Mouse (Mus musculus) layer of hippocampus, adult 9-10 months (tissue): ENCODE data around the gene Dock8.

Experiments
- DNase-seq: peaks from one replicate; pipeline ENCODE4 v3.0.0; 2022; ENCODE audit warnings: low spot score

Gene Dock8

GRCm38 (mm10) chr19:25123031-25123430, 123.7 kb downstream of the Dock8 start:
- DNase-seq = peak; percentile 9

DNA sequence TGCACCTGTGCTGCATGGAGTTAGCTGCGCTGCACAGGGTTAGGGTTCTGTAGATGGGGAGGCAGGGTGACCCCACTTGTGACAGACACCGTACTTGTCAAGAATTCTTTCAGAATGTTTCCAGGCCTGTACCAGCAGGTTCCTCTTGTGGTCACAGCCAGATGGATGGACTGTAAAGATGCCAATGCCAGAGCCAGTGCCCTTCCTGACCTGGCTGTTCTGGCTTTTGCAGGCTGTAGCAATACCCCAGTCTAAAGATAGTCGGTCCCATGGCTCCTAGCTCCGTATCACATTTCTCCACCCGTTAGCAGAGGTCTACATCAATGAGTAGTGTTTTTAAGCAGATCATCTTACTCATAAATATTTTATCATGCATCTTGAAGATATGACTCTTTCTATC, 124.1 kb downstream of the Dock8 start:
- DNase-seq = no peak

DNA sequence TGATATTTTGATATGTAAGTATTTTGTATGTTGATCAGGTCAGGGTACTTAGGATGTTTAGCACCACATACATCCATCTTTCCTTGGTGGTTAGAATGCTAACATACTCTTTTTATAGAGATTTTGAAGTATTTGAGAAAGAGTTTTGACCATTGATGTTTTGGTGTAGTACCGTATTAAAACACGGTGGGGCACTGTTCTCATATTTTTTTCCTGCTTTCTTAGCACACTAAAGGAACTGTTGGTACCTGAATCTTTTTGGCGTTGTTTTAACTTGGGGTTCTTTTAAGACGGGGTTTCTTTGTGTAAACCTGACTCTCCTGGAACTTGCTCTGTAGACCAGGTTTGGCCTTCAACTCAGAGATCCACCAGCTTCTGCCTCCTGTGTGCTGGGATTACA, 133.0 kb downstream of the Dock8 start:
- DNase-seq = peak; percentile 11

GRCm38 (mm10) chr19:25133959-25134358, 134.6 kb downstream of the Dock8 start:
- DNase-seq = no peak

DNA sequence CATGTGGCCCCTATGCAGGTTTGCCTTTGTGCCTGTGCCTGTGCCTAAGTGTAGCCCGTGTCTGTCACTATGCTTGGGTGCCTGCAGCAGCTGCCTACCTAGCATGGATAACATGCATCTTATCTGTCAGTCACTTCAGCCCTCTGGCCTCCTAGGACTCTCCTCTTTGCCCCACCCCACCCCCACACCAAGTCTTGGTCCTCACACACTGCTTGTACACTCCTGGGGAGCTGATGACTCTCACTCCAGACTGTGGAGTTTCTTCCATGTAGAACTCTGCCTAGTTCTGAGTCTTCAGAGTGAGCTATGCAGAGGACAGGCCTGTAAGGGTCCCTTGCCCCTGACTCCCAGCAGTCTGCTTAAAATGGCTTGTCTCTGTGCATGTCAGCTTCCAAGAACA, 136.8 kb downstream of the Dock8 start:
- no peak for DNase-seq

GRCm38 (mm10) chr19:25137907-25138820, 138.8 kb downstream of the Dock8 start:
- DNase-seq = no peak

DNA sequence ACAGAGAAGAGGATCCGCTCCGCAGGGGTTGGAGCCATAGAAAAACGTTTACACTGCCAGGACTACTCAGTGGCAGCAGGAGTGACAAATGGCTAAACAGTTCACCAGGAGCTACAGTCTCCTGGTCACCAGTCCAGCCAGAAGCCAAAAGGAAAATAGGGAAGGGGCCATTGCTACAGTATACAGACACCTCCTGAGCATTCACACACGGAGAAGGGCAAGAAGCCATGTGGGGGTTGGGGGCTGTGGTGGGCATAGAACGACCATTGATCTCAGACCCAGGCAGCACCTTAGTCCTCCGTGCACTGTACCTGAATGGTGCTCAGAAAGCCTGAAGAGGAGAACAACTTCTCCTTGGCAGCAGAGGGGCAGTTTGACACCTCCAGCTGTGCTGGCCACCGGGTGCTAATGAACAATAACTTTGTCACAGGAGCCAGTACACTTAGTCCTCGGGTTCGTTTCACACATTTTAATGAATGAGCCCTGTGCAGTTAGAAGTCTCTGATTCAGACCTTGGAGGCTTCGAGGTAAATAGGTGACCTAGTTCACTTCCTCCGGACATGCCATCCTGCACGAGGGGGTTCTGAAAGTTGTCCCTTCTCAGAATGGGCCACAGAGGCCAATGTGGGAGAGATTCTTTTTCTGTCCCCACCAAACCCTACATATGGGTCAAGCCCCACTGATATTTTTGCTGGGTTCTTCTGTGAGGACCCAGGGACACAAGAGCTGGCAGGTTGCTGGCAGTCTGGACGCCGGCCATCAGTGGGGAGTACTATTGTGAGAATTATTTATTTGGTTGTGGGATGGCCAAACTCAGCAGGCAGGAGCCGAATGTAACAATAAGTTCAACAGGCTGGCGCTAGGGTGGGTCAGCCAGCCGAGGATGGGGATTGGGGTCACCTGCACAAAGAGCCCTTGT, 145.0 kb downstream of the Dock8 start:
- DNase-seq = peak; percentile 5

DNA sequence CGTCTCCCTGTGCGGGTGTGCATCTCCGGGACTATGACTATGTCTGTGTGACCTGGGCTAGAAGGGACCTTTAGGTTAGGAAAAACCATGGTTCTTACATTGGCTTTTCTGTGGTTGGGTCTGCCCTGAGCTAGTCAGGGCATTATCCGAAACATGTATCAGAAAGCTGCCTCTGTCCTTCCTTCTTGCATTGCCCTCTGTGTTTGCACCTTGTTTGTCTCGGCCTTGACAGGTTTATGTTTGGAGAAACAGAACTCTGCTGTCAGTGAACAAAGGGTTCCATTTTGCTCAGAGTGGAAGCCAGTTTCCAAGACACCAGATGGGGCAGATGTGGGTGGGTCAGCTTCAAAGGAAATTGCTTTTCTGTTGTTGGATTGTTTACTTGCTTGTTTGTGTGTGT, 145.8 kb downstream of the Dock8 start:
- DNase-seq = no peak

GRCm38 (mm10) chr19:25146122-25146521, 146.8 kb downstream of the Dock8 start:
- no peak for DNase-seq

- no peak for DNase-seq
Measured at GRCm38 (mm10) chr19:25149788-25150187, 150.5 kb downstream of the Dock8 start.

GRCm38 (mm10) chr19:25154506-25155178, 155.3 kb downstream of the Dock8 start:
- DNase-seq = no peak

GRCm38 (mm10) chr19:25155250-25155649, 155.9 kb downstream of the Dock8 start:
- no peak for DNase-seq

GRCm38 (mm10) chr19:25155709-25156108, 156.4 kb downstream of the Dock8 start:
- no peak for DNase-seq

DNA sequence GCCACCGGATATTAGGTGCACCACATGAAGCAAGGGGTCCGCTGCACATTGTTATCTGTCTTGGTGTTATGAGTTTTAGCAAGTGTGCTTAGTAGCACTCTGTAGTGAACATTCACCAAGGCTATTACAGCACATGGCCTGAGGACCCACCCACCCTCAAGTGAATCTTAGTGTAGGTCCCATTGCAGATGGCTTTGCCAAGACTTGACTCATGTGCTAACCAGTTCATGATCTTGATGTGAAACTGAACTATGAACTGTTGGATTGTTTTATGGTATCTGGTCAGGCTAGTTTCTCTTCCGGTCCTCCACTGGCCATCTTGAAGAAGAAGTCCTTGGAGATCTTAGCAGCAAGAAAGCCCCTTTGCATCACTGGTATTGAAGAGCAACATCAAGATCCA, 162.9 kb downstream of the Dock8 start:
- no peak for DNase-seq

- DNase-seq = no peak
Measured at GRCm38 (mm10) chr19:25163426-25163825, 164.1 kb downstream of the Dock8 start.

DNA sequence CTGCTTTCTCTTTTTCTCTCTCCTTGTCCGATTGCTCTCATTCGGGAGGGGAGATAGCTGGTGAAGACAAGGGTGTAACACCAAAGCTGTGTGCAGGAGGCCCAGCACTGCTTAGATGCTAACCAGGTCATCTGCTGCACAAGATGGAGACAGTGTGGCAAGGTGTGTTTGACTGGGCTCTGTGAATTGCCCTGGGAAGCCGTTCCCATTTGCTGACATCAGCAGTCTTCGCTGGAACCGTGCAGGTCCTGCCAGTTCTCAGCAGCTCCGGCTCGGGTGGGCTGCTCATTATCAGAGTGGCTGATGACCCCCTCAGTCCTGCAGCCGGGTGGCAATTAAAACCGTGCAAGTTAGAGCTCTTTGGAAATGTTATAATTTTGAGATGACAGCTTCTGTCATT, 167.1 kb downstream of the Dock8 start:
- DNase-seq = no peak

- no peak for DNase-seq
Measured at GRCm38 (mm10) chr19:25171395-25171794, 172.1 kb downstream of the Dock8 start.

DNA sequence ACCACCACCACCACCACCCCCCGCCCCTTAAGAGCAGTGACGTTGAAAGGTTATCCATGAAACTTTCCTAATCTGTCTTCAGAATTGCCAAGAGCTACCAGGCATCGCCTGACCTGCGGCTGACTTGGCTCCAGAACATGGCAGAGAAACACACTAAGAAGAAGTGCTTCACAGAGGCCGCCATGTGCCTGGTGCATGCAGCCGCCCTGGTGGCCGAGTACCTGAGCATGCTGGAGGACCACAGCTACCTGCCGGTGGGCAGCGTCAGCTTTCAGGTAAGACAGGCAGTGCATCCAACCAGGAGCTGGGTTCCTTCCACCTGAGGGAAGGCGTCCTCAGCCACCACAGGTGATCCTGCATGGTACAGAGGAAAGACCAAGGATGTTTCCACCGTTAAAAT, 177.4 kb downstream of the Dock8 start:
- DNase-seq = no peak

DNA sequence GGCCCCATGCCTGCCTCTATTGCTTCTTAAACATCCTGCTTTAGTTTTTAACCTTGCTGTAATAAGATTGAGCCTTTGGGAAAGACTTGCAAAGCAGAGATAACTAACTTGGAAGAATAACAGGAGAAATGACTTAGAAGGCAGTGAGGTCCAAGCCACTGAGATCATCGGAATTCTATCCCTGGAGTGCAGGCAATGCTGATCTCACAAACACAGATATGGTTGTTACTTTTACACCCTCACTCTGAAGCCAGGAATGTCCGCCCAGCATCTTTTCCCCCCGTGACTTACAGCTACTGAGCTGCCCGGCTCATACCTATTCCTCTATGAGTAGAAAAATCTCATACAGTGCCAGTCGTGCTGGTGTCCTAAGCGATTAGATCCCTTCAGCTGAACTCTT, 180.7 kb downstream of the Dock8 start:
- DNase-seq = no peak

GRCm38 (mm10) chr19:25180547-25180946, 181.2 kb downstream of the Dock8 start:
- no peak for DNase-seq

DNA sequence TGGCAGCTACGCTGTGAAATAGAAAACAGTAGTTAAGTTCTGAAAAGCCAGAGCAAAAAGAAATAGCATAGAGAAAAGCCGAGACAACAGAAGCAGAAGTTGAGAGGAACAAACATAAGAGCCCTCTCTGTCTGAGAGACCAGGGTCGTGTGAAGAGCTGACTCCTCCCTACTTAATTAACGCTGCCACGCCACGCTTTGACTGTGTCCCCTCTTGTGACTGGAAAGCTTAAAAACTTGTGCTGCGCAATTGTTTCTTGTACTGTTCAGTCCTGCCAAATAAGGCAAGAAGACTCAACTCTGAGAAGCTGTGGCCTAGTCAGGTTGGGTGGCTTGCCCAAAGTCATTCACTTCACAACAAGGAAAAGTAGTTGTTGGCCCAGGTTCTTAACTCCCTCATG, 184.7 kb downstream of the Dock8 start:
- no peak for DNase-seq

DNA sequence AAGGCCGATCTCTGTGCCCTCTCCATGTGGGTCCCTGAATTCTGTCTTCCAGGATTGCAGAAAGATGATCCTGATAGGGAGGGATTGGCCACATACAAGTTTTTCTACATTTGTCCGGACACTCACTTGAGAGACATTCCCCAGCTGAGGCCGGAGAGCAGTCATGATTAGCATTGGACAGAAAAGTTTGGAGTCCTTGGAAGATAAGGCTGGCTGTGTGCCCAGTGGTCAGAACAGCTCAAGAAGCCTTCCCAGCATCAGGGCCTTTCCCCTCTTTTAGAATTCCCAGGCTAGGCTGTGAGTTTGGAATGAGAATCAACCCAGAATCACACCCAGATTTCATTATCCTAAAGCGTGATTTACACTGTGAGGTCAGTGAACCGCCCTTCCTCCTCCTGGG, 187.0 kb downstream of the Dock8 start:
- no peak for DNase-seq
